ENCODE assay signal across 9 mouse cellular contexts in the genomic region with DNA sequence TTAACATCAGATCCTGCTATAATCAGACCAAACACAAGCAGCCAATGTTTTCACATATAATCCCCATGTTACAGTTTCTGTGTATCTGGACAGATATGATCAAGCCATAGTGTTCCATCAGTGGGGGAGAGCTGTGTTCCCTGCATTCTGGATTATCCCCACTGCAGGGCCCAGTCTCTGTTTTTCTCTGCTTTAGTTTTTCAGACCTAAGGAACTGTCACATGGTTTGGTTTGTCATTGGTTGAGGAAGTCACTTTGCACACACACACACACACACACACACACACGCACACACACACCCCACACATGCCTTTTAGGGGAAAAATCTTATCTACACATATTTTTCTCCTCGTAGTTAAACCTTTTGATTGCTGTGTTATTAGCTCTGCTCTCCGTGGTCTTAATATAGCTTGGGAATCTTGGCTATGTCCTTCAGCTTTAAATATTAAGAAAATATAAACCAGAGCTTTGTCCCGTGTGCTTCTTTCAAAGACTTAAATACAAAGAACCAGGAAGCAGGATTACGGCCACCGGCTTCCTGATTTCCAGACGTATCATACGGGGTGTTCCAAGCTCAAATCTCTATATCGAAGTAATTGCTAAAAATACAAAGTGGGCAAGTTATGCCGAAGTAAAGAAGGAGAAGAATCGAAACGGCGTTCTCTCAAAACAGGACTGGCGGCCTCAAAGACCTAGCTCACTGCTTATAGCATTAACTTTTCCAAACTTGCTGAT. TPM values are rescaled to one million over a fixed set of nuclear protein-coding genes. Genes with fewer than 3 reads are reported as not detected.
DNase-seq lines count a peak whose midpoint lies in the region; ATAC-seq and TF ChIP-seq lines count a peak whose summit lies in the region.
"Had no signal": no experiment of that assay in that cellular context is flagged by ENCODE, and none has a peak within 500 bp of the region (broad histone marks: within the 10 kb centered on the region; RNA-seq: fewer than 3 reads in every experiment).

No protein-coding gene starts in this region.

- H3K9ac ChIP-seq in heart, embryonic 13.5 days, result peak overlapping the region; percentile 88; the same call in 1 of the 2 replicates
- H3K9ac ChIP-seq in lung, postnatal 0 days (replicated peaks; ENCODE audit: low read depth), result no peak overlapping the region

- ATAC-seq in heart, embryonic 13.5 days (ENCODE audit: extremely low read depth, insufficient number of reproducible peaks, low FRiP score, low TSS enrichment), result no peak
- ATAC-seq in lung, postnatal 0 days, result no peak
- ATAC-seq: hindbrain, embryonic 16.5 days had no signal

- DNase-seq in heart, postnatal 25 days (ENCODE audit: low spot score), result no peak
- peak; percentile 30 for DNase-seq in lung, postnatal 0 days (ENCODE audit: low spot score)
- DNase-seq in lung, adult 18-20 months, result no peak
- DNase-seq in embryonic facial prominence, embryonic 10.5 days (ENCODE audit: low spot score), result no peak
- peak; percentile 41 for DNase-seq in splenic B cell, adult 2 months (ENCODE audit: low read depth, low spot score)
- no peak for DNase-seq in frontal cortex, postnatal 25 days (ENCODE audit: low spot score in 2 of 2)
- DNase-seq in spleen, postnatal 36 days (ENCODE audit: low spot score in 2 of 2), result no peak

- H3K4me1 ChIP-seq in heart, embryonic 13.5 days, result peaks cover 32% of the 10 kb centered on the region
- peaks cover 8% of the 10 kb centered on the region; the same call in 1 of the 2 replicates for H3K4me1 ChIP-seq in lung, postnatal 0 days (ENCODE audit: insufficient read depth, low read depth, low read length)
- H3K4me1 ChIP-seq in embryonic facial prominence, embryonic 10.5 days, result peaks cover 36% of the 10 kb centered on the region

- H3K9me3 ChIP-seq in heart, embryonic 13.5 days, result no peaks in the 10 kb centered on the region
- H3K9me3 ChIP-seq in lung, postnatal 0 days (ENCODE audit: low read length), result no peaks in the 10 kb centered on the region
- H3K9me3 ChIP-seq in embryonic facial prominence, embryonic 10.5 days, result no peaks in the 10 kb centered on the region

- H3K27ac ChIP-seq in heart, embryonic 13.5 days (replicated peaks), result 0 out of 2 replicates have a peak overlapping the region, but pooled peaks have one; percentile 3
- H3K27ac ChIP-seq in lung, postnatal 0 days (ENCODE audit: low read length), result peak overlapping the region; percentile 47
- 0 out of 2 replicates have a peak overlapping the region, but pooled peaks have one; percentile 98 for H3K27ac ChIP-seq in embryonic facial prominence, embryonic 10.5 days (replicated peaks)

- TF ChIP-seq CTCF in lung, postnatal 0 days (IDR thresholded peaks at IDR 0.05), result no peak

- H3K27me3 ChIP-seq in heart, embryonic 13.5 days (replicated peaks), result no peaks in the 10 kb centered on the region
- H3K27me3 ChIP-seq in lung, postnatal 0 days (replicated peaks; ENCODE audit: insufficient read depth, low read length), result no peaks in the 10 kb centered on the region
- H3K27me3 ChIP-seq in embryonic facial prominence, embryonic 10.5 days (replicated peaks; ENCODE audit: low read depth, poor library complexity, severe bottlenecking), result no peaks in the 10 kb centered on the region
- H3K27me3 ChIP-seq in splenic B cell, adult 2 months (ENCODE audit: control insufficient read depth, insufficient read depth, low read length, poor library complexity, severe bottlenecking), result no peaks in the 10 kb centered on the region

- H3K36me3 ChIP-seq in heart, embryonic 13.5 days, result no peaks in the 10 kb centered on the region
- no peaks in the 10 kb centered on the region for H3K36me3 ChIP-seq in lung, postnatal 0 days (ENCODE audit: insufficient read depth, low read length)
- H3K36me3 ChIP-seq in embryonic facial prominence, embryonic 10.5 days (replicated peaks), result no peaks in the 10 kb centered on the region
- no peaks in the 10 kb centered on the region for H3K36me3 ChIP-seq in splenic B cell, adult 2 months (ENCODE audit: control insufficient read depth, insufficient read depth, low read length, poor library complexity, severe bottlenecking)

- H3K4me2 ChIP-seq in heart, embryonic 13.5 days, result no peak overlapping the region
- H3K4me2 ChIP-seq in lung, postnatal 0 days (replicated peaks; ENCODE audit: low read depth, low read length), result no peak overlapping the region

- intact Hi-C loops in heart, postnatal 25 days (cut with DNase I), result loop anchor here (1.0 kb wide), 1 partner anchor 175 kb away; no protein-coding TSS in a partner anchor

- no peak overlapping the region for H3K4me3 ChIP-seq in heart, embryonic 13.5 days
- H3K4me3 ChIP-seq in lung, postnatal 0 days (ENCODE audit: low read depth, low read length), result no peak overlapping the region
- no peak overlapping the region for H3K4me3 ChIP-seq in embryonic facial prominence, embryonic 10.5 days

- no peak; the same call in 1 of the 2 replicates for TF ChIP-seq EP300 in lung, postnatal 0 days (IDR thresholded peaks at IDR 0.05)

- 75% methylated on average over 14 of the region's 14 CpGs for WGBS in heart, embryonic 13.5 days
- 62% methylated on average over 14 of the region's 14 CpGs for WGBS in lung, postnatal 0 days
- WGBS in embryonic facial prominence, embryonic 10.5 days, result 89% methylated on average over 14 of the region's 14 CpGs

RNA-seq across cellular contexts. Expression of gene Rhob, which starts 1.9 kb away (rescaled TPM):
- polyA plus RNA-seq in heart, embryonic 13.5 days (2015; fragmentation: Nextera tagmentation; extraction: Ambion mirVana), result 31.4 and 33.0 TPM in 2 replicates
- 100 to 1,000 TPM; 149 to 156 TPM for total RNA-seq in heart, postnatal 25 days (2021)
- polyA plus RNA-seq in lung, postnatal 0 days (2015; fragmentation: Nextera tagmentation; extraction: Ambion mirVana), result 77.6 and 77.9 TPM in 2 replicates
- polyA plus RNA-seq in embryonic facial prominence, embryonic 10.5 days (2016; fragmentation: Nextera tagmentation; extraction: Ambion mirVana), result 24.8 and 26.4 TPM in 2 replicates

Comparison
In these comparisons a context has a peak if more than half of its experiments do, and no peak if none do; other contexts are left out.
1. DNase-seq: peak in lung, postnatal 0 days (single experiment) and splenic B cell, adult 2 months (single experiment); none in heart, postnatal 25 days (single experiment), lung, adult 18-20 months (0 of 2), embryonic facial prominence, embryonic 10.5 days (single experiment), frontal cortex, postnatal 25 days (0 of 2) and spleen, postnatal 36 days (0 of 2).
2. H3K27ac ChIP-seq: peak in every context shown above with its lines; median percentile 98 in embryonic facial prominence, embryonic 10.5 days; 47 in lung, postnatal 0 days; 3 in heart, embryonic 13.5 days.